Mouse (Mus musculus) small intestine, adult 2 months (tissue): ENCODE data around the gene Dennd2a.

Experiments used
- CTCF ChIP-seq: fragments of 200-500 bp; IDR thresholded peaks from 2 replicates; pipeline ENCODE4 v1.5.1; 2012; ENCODE audit warnings: low read depth, mild to moderate bottlenecking, control low read depth, inconsistent platforms, low read length, moderate library complexity, mixed read lengths; ENCODE audit not compliant: insufficient replicate concordance, insufficient read length; ENCODE audit errors: extremely low read depth
- POLR2A ChIP-seq: fragments of 200-500 bp; IDR thresholded peaks from 2 replicates; pipeline ENCODE4 v1.6.1; 2012; ENCODE audit warnings: low read depth, mild to moderate bottlenecking, control low read depth, inconsistent platforms, low read length, moderate library complexity

- TF ChIP-seq POLR2A (no peak), CTCF (no peak)
Measured at GRCm38 (mm10) chr6:39534944-39535343, 22.7 kb downstream of the Dennd2a start.
